In genomic region chr13:54788740-54789560, GRCm38 (mm10) we compare ENCODE assay signal across 7 mouse cellular contexts. TPM values are rescaled to one million over a fixed set of nuclear protein-coding genes. Genes with fewer than 3 reads are reported as not detected.
A peak's percentile ranks its signal among the peaks of the same experiment; 100 is the strongest.
DNase-seq lines count a peak whose midpoint lies in the region; ATAC-seq lines count a peak whose summit lies in the region.

TSS of gene Tspan17 (plus strand) at chr13:54789377.

- H3K27ac ChIP-seq in intestine, embryonic 16.5 days (ENCODE audit: low read length), result no peak within 1 kb of the TSS
- no peak within 1 kb of the TSS for H3K27ac ChIP-seq in midbrain, embryonic 11.5 days (ENCODE audit: low read depth, low read length)

- no peaks in the 10 kb centered on the region for H3K36me3 ChIP-seq in intestine, embryonic 16.5 days (ENCODE audit: control insufficient read depth, insufficient read depth, low read length)
- H3K36me3 ChIP-seq in midbrain, embryonic 11.5 days (ENCODE audit: control insufficient read depth, insufficient read depth, low read length), result no peaks in the 10 kb centered on the region

- peaks cover 7% of the 10 kb centered on the region for H3K4me1 ChIP-seq in intestine, embryonic 16.5 days (ENCODE audit: control insufficient read depth, insufficient read depth, low read length)
- peaks cover 11% of the 10 kb centered on the region for H3K4me1 ChIP-seq in midbrain, embryonic 11.5 days (ENCODE audit: control insufficient read depth, insufficient read depth, low read length)

- ATAC-seq in intestine, embryonic 16.5 days, result peak; percentile 91
- peak; percentile 91 for ATAC-seq in midbrain, embryonic 11.5 days (ENCODE audit: low FRiP score)

- H3K4me3 ChIP-seq in intestine, embryonic 16.5 days (ENCODE audit: low read length), result peak within 1 kb of the TSS; percentile 66
- H3K4me3 ChIP-seq in midbrain, embryonic 11.5 days (ENCODE audit: low read depth, low read length), result peak within 1 kb of the TSS; percentile 55

- H3K27me3 ChIP-seq in intestine, embryonic 16.5 days (replicated peaks; ENCODE audit: control insufficient read depth, insufficient read depth, low read length), result peaks cover 6% of the 10 kb centered on the region; the same call in 1 of the 2 replicates
- peaks cover 14% of the 10 kb centered on the region for H3K27me3 ChIP-seq in midbrain, embryonic 11.5 days (ENCODE audit: control insufficient read depth, insufficient read depth, low read length)

- H3K9ac ChIP-seq in intestine, embryonic 16.5 days (ENCODE audit: low read depth, low read length), result peak within 1 kb of the TSS; percentile 69
- peak within 1 kb of the TSS; percentile 57 for H3K9ac ChIP-seq in midbrain, embryonic 11.5 days (ENCODE audit: low read length)

- intact Hi-C loops in left cerebral cortex, postnatal 36 days (cut with DNase I), result no loop called here

- WGBS in intestine, embryonic 16.5 days, result 2% methylated on average over 49 of the region's 49 CpGs
- 2% methylated on average over 47 of the region's 49 CpGs for WGBS in midbrain, embryonic 11.5 days

- no peaks in the 10 kb centered on the region for H3K9me3 ChIP-seq in intestine, embryonic 16.5 days (ENCODE audit: control insufficient read depth, low read length)
- H3K9me3 ChIP-seq in midbrain, embryonic 11.5 days (ENCODE audit: control insufficient read depth, low read length), result no peaks in the 10 kb centered on the region

- peak; percentile 98 for DNase-seq in adrenal gland, adult 8-10 months
- DNase-seq in embryo, embryonic 9.5 days (ENCODE audit: extremely low spot score), result peak; percentile 99
- DNase-seq in gastrocnemius, postnatal 4 days (ENCODE audit: low spot score in 2 of 2), result peak; percentile 90 to 93
- DNase-seq in left cerebral cortex, postnatal 36 days (ENCODE audit: low spot score in 2 of 2), result peak; percentile 92 to 94
- peak; percentile 100 for DNase-seq in midbrain, embryonic 11.5 days (ENCODE audit: low spot score, missing footprints)
- DNase-seq in skeletal muscle tissue, adult 2 months (ENCODE audit: low read depth, low spot score), result peak; percentile 97

- H3K4me2 ChIP-seq in intestine, embryonic 16.5 days (ENCODE audit: low read depth, low read length), result peak within 1 kb of the TSS; percentile 99
- peak within 1 kb of the TSS; percentile 69 for H3K4me2 ChIP-seq in midbrain, embryonic 11.5 days

RNA-seq across cellular contexts. Expression of gene Tspan17, which starts in this region (rescaled TPM):
- 10 to 100 TPM; 38.8 to 45.1 (median 41.8) TPM for total RNA-seq in adrenal gland, adult 8-10 months (2022)
- 10 to 100 TPM; 27.8 to 28.0 TPM for total RNA-seq in gastrocnemius, postnatal 4 days (2021)
- 13.6 and 14.1 TPM in 2 replicates for polyA plus RNA-seq in intestine, embryonic 16.5 days (2015; fragmentation: Nextera tagmentation; extraction: Ambion mirVana)
- 10 to 100 TPM; 76.5 to 86.1 TPM for total RNA-seq in left cerebral cortex, postnatal 36 days (2021)
- polyA plus RNA-seq in midbrain, embryonic 11.5 days (2014; fragmentation: Nextera tagmentation; extraction: Ambion mirVana), result 13.3 and 15.9 TPM in 2 replicates
